Mouse (Mus musculus) heart, postnatal 0 days (tissue): ENCODE data around the gene Cog5. TPM values are rescaled to one million over a fixed set of nuclear protein-coding genes. Genes with fewer than 3 reads are reported as not detected.

Experiments
- ATAC-seq: fragments of 200-750 bp; cut with Nextera tagmentation; 2 replicates; pipeline ENCODE4 v1.8.0; 2017; ENCODE audit warnings: low read depth, moderate number of reproducible peaks, moderate library complexity; ENCODE audit not compliant: insufficient read depth
- DNase-seq: peaks from one replicate; pipeline ENCODE4 v3.0.0-alpha.2; 2016; ENCODE audit warnings: low spot score
- H3K27ac ChIP-seq: fragments of 300-500 bp; sonication (generic); 2 replicates; pipeline ENCODE4 v1.5.1; 2014; ENCODE audit warnings: low read depth, mild to moderate bottlenecking
- H3K27me3 ChIP-seq: fragments of 300-500 bp; sonication (generic); 2 replicates; pipeline ENCODE4 v1.6.1; 2014; ENCODE audit warnings: low read length, mixed read lengths; ENCODE audit not compliant: control insufficient read depth, insufficient read depth
- H3K36me3 ChIP-seq: fragments of 300-500 bp; sonication (generic); replicated peaks from 2 replicates; pipeline ENCODE4 v1.6.1; 2014; ENCODE audit warnings: low read length, mixed read lengths; ENCODE audit not compliant: control insufficient read depth, insufficient read depth
- H3K4me1 ChIP-seq: fragments of 300-500 bp; sonication (generic); 2 replicates; pipeline ENCODE4 v1.6.1; 2014; ENCODE audit warnings: antibody characterized with exemption; ENCODE audit not compliant: control insufficient read depth, insufficient read depth
- H3K4me2 ChIP-seq: fragments of 300-500 bp; sonication (generic); 2 replicates; pipeline ENCODE4 v1.6.1; 2014; ENCODE audit warnings: low read depth, mild to moderate bottlenecking, low read length, moderate library complexity
- H3K4me3 ChIP-seq: fragments of 300-500 bp; sonication (generic); 2 replicates; pipeline ENCODE4 v1.5.1; 2014; ENCODE audit warnings: low read depth, low read length
- H3K9ac ChIP-seq: fragments of 300-500 bp; sonication (generic); replicated peaks from 2 replicates; pipeline ENCODE4 v1.6.1; 2014; ENCODE audit warnings: low read depth, low read length, mixed read lengths
- H3K9me3 ChIP-seq: fragments of 300-500 bp; sonication (generic); replicated peaks from 2 replicates; pipeline ENCODE4 v1.6.1; 2016; ENCODE audit warnings: low read length; ENCODE audit not compliant: control insufficient read depth
- CTCF ChIP-seq: IDR thresholded peaks from 2 replicates; pipeline ENCODE4 v1.5.1; 2016; ENCODE audit warnings: antibody characterized with exemption, control low read depth, low read depth
- EP300 ChIP-seq: IDR thresholded peaks from 2 replicates; pipeline ENCODE4 v1.6.1; 2016; ENCODE audit warnings: antibody characterized with exemption, low read depth
- WGBS: fragments of 180-500 bp; shearing (Covaris S2); extraction: QIAGEN DNeasy Blood & Tissue Kit; methylation state at CpG from one replicate; pipeline ENCODE4 v1.1.7; 2014; 5-methylcytosine and 5-hydroxymethylcytosine counted together
- polyA plus RNA-seq: library from polyadenylated mRNA; unstranded; fragments of >200 nt; fragmentation: Nextera tagmentation; extraction: Ambion mirVana; gene quantifications from 2 replicates; pipeline ENCODE4 v1.2.1, GENCODE M21; 2015
- total RNA-seq: library from RNA; depleted of rRNA; stranded (reverse); fragments of >200 nt; gene quantifications from 2 replicates; pipeline ENCODE4 v1.2.3, GENCODE M21; 2014; ENCODE audit warnings: low replicate concordance; rRNA removed

Gene Cog5
- total and polyA plus RNA-seq, 2 experiments from 2014 or later = 22.4 to 58.4 TPM

GRCm38 (mm10) chr12:31986463-31986862, 331.8 kb downstream of the Cog5 start:
- no peak for ATAC-seq
- TF ChIP-seq CTCF = no peak
- no peak for TF ChIP-seq EP300
- 92% methylated on average over 2 of the region's 2 CpGs for WGBS

More at GRCm38 (mm10) chr12:31986463-31986862, 331.8 kb downstream of the Cog5 start:
- Histone ChIP-seq H3K4me3 (no peak overlapping the region), H3K9me3 (no peaks in the 10 kb centered on the region), H3K4me1 (no peaks in the 10 kb centered on the region), H3K27me3 (no peaks in the 10 kb centered on the region), H3K4me2 (no peak overlapping the region), H3K36me3 (no peaks in the 10 kb centered on the region), H3K27ac (no peak overlapping the region), H3K9ac (no peak overlapping the region)
- no peak for DNase-seq

Other genes with a start within 250 kb of the Cog5 start
- gene Cbll1, start 155.3 kb upstream of the Cog5 start, total RNA-seq = 6.4 and 10.4 TPM in 2 replicates
- 5.1 and 5.4 TPM in 2 replicates for gene Cbll1, start 155.3 kb upstream of the Cog5 start, polyA plus RNA-seq
- not detected in 2 replicates for gene Slc26a4, start 94.9 kb upstream of the Cog5 start, total RNA-seq
- gene Slc26a4, start 94.9 kb upstream of the Cog5 start, polyA plus RNA-seq = 0.12 and 0.16 TPM in 2 replicates
- gene Bcap29, start 20.2 kb upstream of the Cog5 start, total RNA-seq = 10.4 and 68.3 TPM in 2 replicates
- gene Bcap29, start 20.2 kb upstream of the Cog5 start, polyA plus RNA-seq = 52.8 and 54.7 TPM in 2 replicates
- gene Dus4l, start within 50 bp of the Cog5 start, total RNA-seq = 2.2 and 3.2 TPM in 2 replicates
- 7.6 and 7.7 TPM in 2 replicates for gene Dus4l, start within 50 bp of the Cog5 start, polyA plus RNA-seq
- gene Gpr22, start 59.1 kb downstream of the Cog5 start, total RNA-seq = 15.8 and 16.0 TPM in 2 replicates
- 10.7 and 14.0 TPM in 2 replicates for gene Gpr22, start 59.1 kb downstream of the Cog5 start, polyA plus RNA-seq